Mouse (Mus musculus) kidney, postnatal 14 days (tissue): ENCODE results near the gene Vps52.
"Not testable (repeated sequence)": the region's sequence is repeated elsewhere in the genome, so short reads cannot be mapped to it uniquely, and the experiment has no call there.

Experiments used
- DNase-seq: peaks from one replicate; pipeline ENCODE4 v3.0.0; 2022; ENCODE audit warnings: mixed read lengths

Vps52 gene

DNA sequence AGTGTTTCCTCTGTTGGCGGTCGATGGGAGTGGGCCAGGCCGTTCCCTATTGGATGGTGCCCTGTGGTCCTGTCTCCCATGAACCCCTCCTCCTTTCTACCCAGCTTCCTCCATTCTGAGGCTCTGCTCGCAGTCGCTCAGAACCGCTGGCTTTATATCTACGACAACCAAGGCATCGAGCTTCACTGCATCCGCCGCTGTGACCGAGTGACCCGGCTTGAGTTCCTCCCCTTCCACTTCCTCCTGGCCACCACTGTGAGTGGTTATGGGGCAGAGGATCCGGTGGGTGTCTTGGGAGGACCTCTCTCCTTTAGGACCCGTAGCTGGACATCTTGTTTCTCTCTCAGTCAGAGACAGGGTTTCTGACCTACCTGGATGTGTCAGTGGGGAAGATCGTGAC lies 12.2 kb upstream of the Vps52 start:
- no peak for DNase-seq

DNA sequence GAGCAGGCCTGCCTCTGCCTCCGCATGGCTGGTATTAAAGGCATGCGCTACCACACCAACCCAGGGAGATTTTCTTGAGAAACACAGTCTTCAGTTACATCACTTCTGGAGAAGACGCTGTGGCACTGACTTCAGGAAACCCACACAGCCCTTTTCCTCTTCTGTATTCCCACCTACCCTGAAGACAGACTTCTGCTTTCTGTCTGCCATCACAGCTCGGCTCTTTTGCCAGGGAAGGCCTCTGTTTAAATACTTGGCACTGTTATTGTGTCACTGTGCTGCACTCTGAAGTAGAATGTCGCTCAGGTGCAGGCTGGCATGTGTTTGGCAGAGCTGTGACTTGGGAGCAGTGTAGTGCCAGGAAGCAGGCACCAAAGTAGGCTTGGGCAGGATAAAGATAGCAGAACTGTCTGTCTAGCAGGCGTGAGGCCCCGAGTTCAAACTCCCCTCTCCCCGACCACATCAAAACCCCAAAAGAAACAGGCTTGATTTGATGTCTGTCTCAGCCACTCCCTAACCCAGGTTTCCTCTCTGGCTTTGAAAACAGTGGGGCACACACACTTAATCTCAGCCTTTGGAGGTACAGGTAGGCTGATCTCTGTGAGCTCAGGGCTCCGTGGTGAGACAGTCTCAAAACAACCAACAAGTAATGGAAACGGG lies 8.1 kb upstream of the Vps52 start:
- DNase-seq: no peak

DNA sequence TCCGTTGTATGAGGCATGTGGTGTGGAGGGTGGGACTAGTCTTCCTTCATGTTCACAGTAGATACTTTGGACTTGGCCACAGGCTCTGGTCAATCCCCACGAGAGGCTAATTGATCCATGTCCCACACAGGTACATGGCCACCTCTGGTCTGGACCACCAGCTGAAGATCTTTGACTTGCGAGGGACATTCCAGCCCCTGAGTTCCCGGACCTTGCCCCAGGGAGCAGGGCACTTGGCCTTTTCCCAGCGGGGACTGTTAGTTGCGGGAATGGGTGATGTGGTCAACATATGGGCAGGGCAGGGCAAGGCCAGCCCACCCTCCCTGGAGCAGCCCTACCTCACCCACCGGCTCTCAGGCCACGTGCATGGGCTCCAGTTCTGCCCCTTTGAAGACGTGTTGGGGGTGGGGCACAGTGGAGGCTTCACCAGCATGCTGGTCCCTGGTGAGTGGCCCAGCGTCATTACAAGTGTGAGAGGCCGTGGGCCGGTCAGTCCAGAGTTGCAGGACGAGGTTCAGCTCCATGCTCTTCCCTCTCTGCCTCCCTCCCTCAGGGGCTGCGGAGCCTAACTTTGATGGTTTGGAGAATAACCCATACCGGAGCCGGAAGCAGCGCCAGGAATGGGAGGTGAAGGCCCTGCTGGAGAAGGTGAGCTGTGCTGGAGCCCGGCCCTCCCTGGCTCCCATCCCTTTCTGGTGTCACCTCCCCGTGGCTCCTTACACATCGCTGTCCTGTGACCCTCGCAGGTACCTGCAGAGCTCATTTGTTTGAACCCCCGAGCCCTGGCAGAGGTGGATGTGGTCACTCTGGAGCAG lies 7.3 kb upstream of the Vps52 start:
- DNase-seq: no peak

DNA sequence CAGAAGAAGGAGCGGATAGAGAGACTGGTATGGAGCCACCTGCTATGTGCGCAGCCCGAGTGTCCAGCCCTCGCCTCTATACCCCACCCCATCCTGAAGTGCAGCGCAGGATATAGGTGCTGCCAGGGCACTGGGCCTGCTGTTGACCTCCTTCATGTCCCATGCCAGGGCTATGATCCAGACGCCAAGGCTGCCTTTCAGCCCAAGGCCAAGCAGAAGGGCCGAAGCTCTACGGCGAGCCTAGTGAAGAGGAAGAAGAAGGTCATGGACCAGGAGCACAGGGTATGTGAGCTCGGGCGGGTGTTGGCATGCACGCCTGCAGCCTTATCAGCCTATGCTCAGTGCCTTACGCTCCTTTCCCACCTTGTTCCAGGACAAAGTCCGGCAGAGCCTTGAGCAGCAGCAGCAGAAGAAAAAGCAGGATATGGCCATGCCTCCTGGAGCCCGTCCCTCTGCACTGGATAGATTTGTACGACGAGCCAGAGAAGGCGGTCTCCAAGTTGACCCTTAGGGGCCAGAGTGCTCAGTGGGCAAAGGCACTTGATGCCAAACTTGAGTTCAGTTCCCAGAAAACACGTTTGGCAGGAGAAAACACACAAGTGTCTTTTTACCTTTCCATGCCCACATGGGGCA lies 6.6 kb upstream of the Vps52 start:
- DNase-seq: no peak

DNA sequence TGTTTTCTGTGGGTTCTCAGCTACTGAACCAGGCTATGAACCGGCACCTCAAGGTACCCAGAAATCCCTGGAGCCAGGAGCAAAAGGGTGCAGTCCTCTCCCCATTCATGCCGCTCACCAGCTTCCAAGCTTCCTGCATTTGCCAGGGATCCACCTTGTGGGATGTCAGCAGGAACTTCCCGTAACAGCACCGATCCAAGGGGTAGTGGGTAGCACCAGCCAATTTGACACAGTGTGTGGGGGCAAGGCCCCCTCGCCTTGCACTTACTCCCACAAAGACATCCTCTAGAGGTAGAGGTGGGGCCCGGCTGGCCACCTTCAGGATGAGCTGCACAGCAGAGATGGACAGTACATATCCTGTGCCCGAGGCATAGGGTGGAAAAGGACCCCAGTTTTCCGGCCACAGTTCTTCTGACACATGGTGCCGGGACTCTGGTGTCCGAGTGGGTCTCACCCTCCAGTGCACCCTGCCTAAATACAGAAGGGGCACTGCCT lies 5.4 kb upstream of the Vps52 start:
- DNase-seq: no peak

DNA sequence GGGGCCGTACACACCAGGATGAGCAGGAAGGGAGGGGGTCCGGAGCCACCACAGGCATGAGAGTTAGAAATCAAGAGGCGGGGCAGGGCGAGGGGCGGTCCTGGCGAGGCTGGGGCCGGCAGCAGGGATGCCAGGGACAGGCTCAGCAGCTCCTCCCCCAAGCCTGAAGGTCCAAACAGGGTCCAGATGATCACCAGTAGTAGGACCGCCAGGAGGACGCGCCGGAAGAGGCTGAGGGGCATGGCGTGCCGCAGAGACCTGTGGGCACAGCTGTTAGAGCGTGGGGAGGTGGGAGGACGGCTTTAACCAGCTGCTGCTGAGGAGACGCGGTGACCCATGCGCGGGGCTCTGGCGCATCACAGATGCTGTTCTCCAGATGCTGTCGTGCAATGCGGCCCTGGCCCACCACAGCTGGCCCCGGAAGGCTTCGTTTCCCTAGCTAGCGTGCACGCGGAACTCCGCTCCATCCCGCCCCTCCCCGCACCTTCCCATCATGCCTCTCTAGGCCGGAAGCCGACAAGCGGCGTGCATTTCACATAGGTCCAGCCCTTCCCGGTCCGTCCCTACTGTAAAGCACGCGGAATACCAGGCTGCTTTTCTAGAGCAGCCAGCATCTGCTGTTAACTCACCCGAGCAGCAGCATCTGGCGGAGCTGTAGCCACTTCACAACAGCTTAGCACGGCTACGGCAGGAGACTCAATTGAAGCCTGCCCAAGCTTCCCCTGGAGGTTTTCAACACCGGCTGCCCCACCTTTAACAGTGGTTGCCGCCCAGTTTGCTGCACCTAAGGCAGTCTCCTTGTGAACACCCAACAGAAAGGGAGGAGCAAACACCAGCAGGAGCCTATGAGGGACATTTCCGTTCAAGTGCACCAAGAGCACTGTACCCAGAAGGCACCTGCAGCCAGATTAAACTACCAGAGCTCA lies 4.3 kb upstream of the Vps52 start, which contains the start of gene B3galt4:
Gene B3galt4, minus strand, starts transcription at position 468 of the 926 bp plus-strand sequence.
- peak; percentile 86 for DNase-seq

DNA sequence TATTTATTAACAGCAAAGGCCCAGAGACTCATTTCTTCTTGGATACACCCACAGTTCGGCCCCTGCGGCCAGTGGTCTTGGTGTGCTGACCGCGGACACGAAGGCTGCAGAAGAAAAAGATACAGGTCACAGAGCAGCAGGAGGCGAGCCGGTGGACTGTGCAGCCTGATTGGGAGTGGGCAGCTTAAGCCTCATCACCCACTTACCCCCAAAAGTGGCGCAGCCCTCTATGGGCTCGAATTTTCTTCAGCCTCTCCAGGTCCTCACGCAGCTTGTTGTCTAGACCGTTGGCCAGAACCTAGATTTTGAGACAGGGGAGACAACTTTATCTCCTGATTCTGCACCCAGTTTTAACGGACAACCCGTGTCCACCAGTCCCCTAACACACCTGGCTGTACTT lies 3.6 kb upstream of the Vps52 start:
- DNase-seq: not testable (repeated sequence)

DNA sequence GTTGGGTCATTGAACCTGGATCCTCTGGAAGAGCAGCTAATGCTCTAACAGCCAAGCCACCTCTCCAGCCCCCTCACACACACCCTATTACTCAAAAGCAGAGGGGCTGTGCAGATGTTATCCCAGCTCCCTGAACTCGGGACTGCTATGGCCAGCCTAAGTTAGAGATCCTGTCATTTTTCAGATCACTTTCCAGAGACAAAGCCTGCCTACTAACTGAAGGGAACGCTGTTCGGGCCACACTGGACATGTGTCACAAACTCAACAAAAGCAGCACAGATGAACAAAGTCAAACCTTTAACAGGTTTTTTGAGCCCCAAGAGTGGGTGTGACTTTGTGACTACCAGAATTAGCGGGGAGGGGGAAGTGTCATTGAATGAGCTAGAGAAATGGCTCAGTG lies 2.7 kb upstream of the Vps52 start:
- no peak for DNase-seq

DNA sequence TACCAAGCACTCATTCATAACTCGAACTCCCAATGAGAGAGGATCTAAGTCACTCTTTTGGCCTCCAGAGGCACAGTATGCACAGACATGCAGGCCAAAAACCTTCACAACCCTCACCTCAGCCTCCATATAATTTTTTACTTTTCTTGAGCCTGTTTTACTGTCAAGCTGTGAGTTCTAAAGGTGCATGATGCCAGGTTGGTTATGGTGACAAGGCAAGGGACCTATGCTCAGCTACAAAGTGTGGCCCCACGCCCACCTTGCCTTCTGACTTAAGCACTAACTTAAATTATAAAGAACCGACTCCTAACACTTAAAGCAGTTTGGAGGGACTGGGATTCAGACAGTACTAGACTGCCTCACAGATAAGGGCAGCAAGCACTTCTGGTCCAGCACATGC lies 2.3 kb upstream of the Vps52 start:
- DNase-seq: no peak

DNA sequence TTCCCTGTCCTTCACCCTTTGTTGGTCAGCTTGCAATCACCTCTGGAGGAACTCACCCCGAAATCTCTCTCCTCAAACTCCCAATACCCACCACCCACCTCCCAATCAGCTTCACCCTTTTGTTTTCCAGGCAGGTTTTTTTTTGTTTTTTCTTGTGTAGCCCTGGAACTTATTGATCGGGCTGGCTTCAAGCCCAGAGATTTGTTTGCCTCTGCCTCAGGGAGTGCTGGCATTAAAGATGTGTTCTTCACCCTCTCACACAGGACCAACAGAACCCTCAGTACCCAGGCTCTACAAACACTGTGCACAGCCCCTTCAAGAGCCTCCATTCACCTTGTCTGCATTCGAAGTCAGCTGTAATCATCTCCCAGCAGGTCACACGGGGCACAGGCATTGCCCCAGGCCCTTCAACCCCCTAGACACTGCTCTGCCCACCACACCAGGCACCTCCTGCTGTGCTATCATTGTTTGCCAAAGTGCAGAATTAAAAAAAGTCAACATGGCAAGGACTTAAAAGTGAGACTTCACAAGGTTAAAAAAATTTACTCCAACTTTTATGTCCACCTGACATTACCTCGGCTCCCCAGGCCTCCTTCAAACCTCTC lies 1.5 kb upstream of the Vps52 start:
- DNase-seq: no peak

DNA sequence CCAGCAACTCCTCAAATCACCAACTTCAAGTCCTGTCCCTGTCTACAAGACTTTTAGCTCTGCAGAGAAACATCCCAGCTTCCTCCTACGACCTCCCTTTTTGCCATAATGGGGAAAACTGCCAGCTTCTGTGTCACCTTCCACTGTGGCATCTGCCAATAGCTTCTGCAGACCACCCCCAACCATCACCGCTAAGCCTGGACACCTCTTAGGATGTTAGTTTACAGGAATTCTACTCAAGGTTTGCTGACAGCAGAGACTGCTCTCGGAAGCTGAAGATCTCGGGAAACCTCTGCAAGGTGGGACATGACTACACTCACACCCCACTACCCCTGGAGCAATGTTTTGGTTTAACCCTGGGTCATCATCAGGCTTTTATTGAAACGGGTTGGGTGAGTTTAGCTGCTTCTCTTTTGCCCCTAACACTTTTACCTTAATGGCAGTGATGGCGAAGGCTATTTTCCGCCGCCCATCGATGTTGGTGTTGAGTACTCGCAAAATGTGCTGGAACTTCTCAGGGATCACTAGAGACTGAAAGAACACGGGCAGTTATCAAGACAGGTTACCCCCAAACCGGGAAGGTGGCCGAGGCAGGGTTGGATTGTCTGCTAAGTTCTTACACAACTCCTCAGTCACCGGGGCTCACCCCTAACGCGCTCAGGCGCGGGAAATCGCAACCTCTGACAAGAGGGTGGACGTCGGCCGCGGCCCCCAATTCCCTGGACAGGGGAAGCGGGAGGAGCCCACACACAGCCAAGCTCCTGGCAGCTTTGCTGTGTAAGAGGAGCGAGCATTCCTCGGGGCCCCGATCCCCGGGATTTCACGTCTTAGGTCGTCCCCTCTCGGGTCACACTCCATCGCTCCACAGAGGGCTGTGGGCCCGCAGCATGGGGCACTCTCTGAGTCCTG lies 712 bp upstream of the Vps52 start:
- DNase-seq: no peak

DNA sequence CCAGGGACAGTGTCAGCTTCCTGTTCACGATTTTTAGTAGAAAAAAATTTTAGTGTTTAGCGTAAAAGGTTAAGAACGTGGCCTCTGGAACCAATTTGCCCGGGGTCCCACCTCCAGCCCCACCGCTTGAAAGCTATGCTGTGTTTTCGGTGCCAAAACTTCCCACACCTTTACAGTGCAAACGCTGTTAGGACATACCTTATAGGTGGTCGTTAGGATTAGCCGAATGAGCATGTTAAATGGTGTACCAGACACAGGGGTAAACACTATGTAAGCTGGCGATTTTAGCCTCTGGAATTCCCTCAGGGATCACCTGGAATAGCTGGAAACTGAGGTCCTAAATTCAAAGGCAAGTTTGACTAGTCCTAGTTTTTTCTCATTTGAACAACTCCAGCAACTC lies 724 bp downstream of the Vps52 start:
- DNase-seq: no peak

DNA sequence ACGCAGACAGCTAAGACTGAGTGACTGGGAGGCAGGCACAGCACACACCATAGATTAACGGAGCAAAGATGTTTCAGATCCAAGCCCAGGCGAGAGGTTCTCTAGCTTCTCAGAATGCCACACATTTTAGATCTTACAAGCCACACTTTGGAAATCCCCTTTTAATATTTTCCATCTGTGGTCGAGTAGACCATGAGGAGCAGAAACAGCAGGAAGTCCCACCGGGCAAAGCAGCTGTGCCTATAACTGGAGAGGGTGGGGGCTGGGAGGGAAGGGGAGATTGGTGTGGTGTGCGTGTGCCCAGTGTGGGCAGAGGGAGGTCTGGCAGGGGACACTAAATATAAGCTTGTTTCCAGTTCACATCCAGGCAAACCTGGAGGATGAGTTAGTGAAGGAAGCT lies 1.9 kb downstream of the Vps52 start:
- DNase-seq: no peak

DNA sequence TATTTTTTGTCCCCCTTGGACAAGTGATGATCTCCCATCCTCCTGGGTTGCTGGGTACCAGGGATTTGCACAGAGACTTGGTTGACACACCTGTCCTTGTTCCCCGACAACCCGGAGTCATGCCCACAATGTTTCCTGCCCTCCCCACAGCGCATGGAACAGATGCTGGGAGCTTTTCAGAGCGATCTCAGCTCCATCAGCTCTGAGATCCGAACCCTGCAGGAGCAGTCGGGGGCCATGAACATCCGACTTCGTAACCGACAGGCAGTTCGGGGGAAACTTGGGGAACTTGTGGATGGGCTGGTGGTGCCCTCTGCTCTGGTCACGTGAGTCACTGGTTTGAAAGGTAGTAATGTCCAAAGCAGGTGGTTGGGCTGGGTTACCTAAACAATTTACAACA lies 2.8 kb downstream of the Vps52 start:
- no peak for DNase-seq

DNA sequence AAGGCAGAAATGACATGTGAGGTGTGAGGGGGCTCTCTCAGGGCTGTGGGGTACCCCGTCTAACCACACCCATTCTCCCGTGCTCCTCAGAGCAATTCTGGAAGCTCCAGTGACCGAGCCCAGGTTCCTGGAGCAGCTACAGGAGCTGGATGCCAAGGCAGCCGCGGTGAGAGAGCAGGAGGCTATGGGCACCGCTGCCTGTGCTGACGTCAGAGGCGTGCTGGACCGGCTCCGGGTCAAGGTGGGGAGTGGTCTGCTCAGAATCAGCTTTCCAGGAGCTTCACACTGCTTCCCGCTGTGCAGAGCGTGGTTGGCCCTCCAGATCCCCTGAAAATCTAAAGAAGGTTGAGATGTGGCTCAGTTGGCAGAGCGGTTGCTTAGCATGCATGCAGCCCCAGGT lies 3.5 kb downstream of the Vps52 start:
- no peak for DNase-seq

DNA sequence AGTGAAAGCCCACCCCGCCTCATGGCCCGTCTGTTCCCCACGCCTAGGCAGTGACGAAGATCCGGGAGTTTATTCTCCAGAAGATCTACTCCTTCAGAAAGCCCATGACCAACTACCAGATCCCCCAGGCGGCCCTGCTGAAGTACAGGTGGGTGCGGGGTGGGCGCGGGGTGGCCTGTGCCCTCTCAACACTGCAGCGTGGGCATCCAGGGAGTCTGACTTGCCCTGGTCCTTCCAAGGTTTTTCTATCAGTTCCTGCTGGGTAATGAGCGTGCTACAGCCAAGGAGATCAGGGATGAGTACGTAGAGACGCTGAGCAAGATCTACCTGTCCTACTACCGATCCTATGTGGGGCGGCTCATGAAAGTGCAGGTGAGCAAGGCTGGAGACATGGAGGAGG lies 4.3 kb downstream of the Vps52 start:
- DNase-seq: no peak

DNA sequence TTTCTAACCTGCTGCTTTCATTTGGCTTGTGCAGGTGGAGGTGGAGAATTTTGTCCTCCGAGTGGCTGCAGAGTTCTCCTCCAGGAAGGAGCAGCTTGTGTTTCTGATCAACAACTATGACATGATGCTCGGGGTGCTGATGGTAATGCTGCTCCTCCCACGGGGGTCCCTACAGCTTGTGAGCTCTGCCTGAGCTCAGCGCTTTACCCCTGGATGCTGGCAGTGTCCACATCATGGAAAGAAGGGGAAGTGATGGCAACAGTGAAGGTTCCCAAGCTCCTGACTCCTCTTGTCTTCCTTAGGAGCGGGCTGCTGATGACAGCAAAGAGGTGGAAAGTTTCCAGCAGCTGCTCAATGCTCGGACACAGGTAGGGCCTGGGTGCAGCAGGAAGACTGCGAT lies 7.3 kb downstream of the Vps52 start:
- DNase-seq: no peak

DNA sequence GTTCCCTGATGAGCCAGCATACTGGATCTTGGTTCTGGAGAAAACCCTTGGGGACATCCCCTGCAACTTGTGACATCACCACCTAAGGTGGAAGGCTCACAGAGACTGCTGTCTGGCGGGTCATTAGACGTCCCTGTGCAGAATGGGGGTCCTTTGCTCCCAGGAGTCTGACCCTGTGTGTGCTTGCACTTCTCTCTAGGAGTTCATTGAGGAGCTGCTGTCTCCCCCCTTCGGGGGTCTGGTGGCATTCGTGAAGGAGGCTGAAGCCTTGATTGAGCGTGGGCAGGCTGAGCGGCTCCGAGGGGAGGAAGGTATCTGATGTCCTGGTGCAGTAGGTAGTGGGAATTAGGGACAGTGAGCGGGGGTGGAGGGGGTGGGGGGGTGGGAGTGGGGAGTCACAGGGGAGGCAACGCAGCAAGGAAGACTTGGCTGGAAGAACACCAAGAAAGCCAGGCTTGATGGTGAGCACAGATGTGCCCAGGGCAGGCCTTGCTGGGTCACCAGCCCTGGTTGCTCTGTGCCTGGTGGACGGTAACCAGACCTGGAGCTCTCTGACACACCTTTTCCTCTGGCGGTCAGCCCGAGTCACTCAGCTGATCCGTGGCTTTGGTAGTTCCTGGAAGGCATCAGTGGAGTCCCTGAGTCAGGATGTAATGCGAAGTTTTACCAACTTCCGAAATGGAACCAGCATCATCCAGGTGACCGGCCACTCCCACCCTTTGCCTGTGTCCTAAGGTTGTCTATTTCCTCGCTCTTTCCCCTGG lies 9.7 kb downstream of the Vps52 start:
- no peak for DNase-seq

DNA sequence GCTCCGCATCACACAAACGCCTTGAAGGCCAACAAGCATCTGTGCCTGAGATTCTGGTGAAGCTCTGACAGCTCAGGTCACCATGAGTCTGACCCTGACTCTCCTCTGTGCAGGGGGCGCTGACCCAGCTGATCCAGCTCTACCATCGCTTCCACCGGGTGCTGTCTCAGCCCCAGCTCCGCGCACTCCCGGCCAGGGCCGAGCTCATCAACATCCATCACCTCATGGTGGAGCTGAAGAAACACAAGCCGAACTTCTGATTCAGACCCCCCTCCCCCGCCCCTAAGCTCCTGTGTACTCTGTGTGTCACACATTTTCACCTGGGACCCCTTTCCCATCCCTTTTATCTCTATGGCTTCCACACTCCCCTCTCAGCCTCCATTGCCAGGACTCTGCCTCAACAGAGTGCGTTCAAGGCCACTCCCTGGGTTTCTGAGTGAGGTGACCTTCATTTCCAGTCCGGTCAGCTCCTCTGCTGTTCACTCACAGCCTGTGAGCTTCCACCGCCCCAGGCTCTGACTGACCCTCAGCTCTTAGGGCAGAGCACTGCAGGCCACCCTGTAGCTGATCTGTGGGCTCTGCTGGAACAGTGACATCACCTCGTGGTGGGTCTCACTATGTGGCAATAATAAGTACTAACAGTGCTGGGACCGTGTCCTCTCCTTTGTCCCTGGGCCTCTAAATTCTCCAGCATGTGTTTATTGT lies 10.4 kb downstream of the Vps52 start:
- DNase-seq: no peak

DNA sequence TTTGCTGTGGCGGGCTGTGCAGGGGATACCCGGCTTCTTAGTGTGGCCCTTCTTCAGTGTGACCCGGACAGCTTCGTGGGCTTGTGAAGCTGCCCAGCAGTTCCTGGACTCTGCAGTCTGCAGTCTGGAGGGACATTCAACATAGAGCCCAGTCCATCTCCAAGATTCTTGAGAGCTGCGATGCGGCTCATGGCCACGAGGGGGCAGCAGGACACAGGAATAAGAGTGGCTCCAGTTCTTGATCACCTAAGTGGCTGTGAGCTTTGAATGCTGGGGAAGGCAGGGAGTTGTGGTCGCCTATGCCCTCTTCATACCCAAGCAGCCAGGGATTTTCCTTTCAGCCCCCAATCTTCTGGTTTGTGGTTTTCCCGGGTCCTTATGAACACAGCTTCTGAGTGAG lies 12.9 kb downstream of the Vps52 start:
- DNase-seq: peak; percentile 85
